Comparison of ENCODE assay signal across 19 mouse cellular contexts in the genomic region with DNA sequence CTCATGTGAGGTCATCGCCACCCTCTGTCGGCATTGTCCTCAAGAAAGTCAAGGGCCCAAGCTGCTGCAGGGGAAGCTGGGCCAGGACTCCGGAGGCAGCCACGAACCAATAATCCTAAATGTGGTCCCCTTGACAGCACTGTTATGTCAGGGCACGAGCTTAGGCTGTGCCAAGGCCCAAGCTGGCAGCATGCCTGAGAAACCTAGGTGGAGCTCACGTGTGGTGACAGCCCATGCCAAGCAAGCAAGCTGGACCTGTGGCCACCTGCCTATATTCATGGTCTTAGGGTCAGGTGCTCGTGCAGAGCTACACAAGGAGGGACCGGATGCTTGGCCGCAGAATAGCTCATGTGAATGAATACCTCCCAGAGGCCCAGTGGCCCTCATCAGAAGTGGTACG. TPM values are rescaled to one million over a fixed set of nuclear protein-coding genes. Genes with fewer than 3 reads are reported as not detected.
A peak's percentile ranks its signal among the peaks of the same experiment; 100 is the strongest.
DNase-seq lines count a peak whose midpoint lies in the region; ATAC-seq and TF ChIP-seq lines count a peak whose summit lies in the region.
"Had no signal": no experiment of that assay in that cellular context is flagged by ENCODE, and none has a peak within 500 bp of the region (broad histone marks: within the 10 kb centered on the region; RNA-seq: fewer than 3 reads in every experiment).

No protein-coding gene starts in this region.

- TF ChIP-seq POLR2A in myocyte (IDR thresholded peaks at IDR 0.05; ENCODE audit: insufficient read length, low read depth) = no peak

- no peaks in the 10 kb centered on the region for H3K36me3 ChIP-seq in hindbrain, embryonic 13.5 days
- H3K36me3 ChIP-seq in hindbrain, embryonic 12.5 days = no peaks in the 10 kb centered on the region
- H3K36me3 ChIP-seq in myocyte (ENCODE audit: control insufficient read depth, insufficient read depth) = no peaks in the 10 kb centered on the region
- H3K36me3 ChIP-seq: intestine, embryonic 15.5 days; limb, embryonic 13.5 days; liver, embryonic 15.5 days; midbrain, embryonic 10.5 days had no signal

- H3K27me3 ChIP-seq in hindbrain, embryonic 13.5 days = peaks cover 54% of the 10 kb centered on the region
- H3K27me3 ChIP-seq in hindbrain, embryonic 12.5 days = peaks cover 22% of the 10 kb centered on the region
- H3K27me3 ChIP-seq in myocyte (ENCODE audit: control insufficient read depth, insufficient read depth, insufficient read length) = no peaks in the 10 kb centered on the region
- H3K27me3 ChIP-seq: intestine, embryonic 15.5 days had no signal

- H3K9ac ChIP-seq in hindbrain, embryonic 13.5 days = no peak overlapping the region
- no peak overlapping the region for H3K9ac ChIP-seq in hindbrain, embryonic 12.5 days
- H3K9ac ChIP-seq: intestine, embryonic 15.5 days; limb, embryonic 13.5 days; liver, embryonic 15.5 days had no signal

- peaks cover 90% of the 10 kb centered on the region for H3K79me2 ChIP-seq in myocyte (ENCODE audit: control insufficient read depth, insufficient read depth)

- peak; percentile 13; the same call in 1 of the 2 replicates for ATAC-seq in cerebellum, adult (ENCODE audit: insufficient number of reproducible peaks, low FRiP score, low TSS enrichment)
- ATAC-seq in hindbrain, embryonic 13.5 days (ENCODE audit: low FRiP score) = no peak
- ATAC-seq in hindbrain, embryonic 12.5 days (ENCODE audit: low FRiP score) = no peak
- ATAC-seq: forebrain, embryonic 16.5 days; intestine, embryonic 15.5 days had no signal

- H3ac ChIP-seq in myocyte (ENCODE audit: control insufficient read depth, insufficient read length) = no peak overlapping the region

- H3K4me2 ChIP-seq in hindbrain, embryonic 13.5 days = no peak overlapping the region
- no peak overlapping the region for H3K4me2 ChIP-seq in hindbrain, embryonic 12.5 days (replicated peaks)
- H3K4me2 ChIP-seq in myocyte (ENCODE audit: low read depth) = no peak overlapping the region
- H3K4me2 ChIP-seq: intestine, embryonic 15.5 days; limb, embryonic 13.5 days; liver, embryonic 15.5 days had no signal

- DNase-seq in cerebellum, postnatal 4 days (ENCODE audit: low spot score in 2 of 2) = no peak
- DNase-seq in urinary bladder, postnatal 14 days (ENCODE audit: low spot score) = peak; percentile 64
- no peak for DNase-seq in urinary bladder, postnatal 10 days (ENCODE audit: low spot score)
- DNase-seq in left cerebral cortex, adult 18-20 months (ENCODE audit: low spot score in 2 of 2) = no peak
- DNase-seq: adrenal gland, adult 8-10 months; embryo, embryonic 11 days; heart, adult 11 months; spleen, adult 18-20 months; thymus, postnatal 14 days had no signal

- no peak overlapping the region for H3K4me3 ChIP-seq in hindbrain, embryonic 13.5 days
- no peak overlapping the region for H3K4me3 ChIP-seq in hindbrain, embryonic 12.5 days
- no peak overlapping the region for H3K4me3 ChIP-seq in myocyte
- H3K4me3 ChIP-seq: intestine, embryonic 15.5 days; limb, embryonic 13.5 days; liver, embryonic 15.5 days; midbrain, embryonic 10.5 days had no signal

- H3K27ac ChIP-seq in hindbrain, embryonic 13.5 days = peak overlapping the region; percentile 3; the same call in 1 of the 2 replicates
- no peak overlapping the region for H3K27ac ChIP-seq in hindbrain, embryonic 12.5 days
- H3K27ac ChIP-seq: intestine, embryonic 15.5 days; limb, embryonic 13.5 days; liver, embryonic 15.5 days; midbrain, embryonic 10.5 days had no signal

- 90% methylated on average over 10 of the region's 10 CpGs for WGBS in hindbrain, embryonic 13.5 days
- 91% methylated on average over 10 of the region's 10 CpGs for WGBS in hindbrain, embryonic 12.5 days

- no peaks in the 10 kb centered on the region for H3K9me3 ChIP-seq in hindbrain, embryonic 13.5 days
- no peaks in the 10 kb centered on the region for H3K9me3 ChIP-seq in hindbrain, embryonic 12.5 days (replicated peaks)
- H3K9me3 ChIP-seq: intestine, embryonic 15.5 days; limb, embryonic 13.5 days; liver, embryonic 15.5 days; midbrain, embryonic 10.5 days had no signal

- peaks cover 70% of the 10 kb centered on the region for H3K4me1 ChIP-seq in hindbrain, embryonic 13.5 days (replicated peaks)
- peaks cover 56% of the 10 kb centered on the region for H3K4me1 ChIP-seq in hindbrain, embryonic 12.5 days
- H3K4me1 ChIP-seq: liver, embryonic 15.5 days had no signal

TF ChIP-seq in myocyte, 11 proteins besides CTCF, POLR2A, EP300 and RAD21:
- no peak for TF ChIP-seq E2F4 (IDR thresholded peaks at IDR 0.05; ENCODE audit: insufficient read depth)
- TF ChIP-seq POLR2AphosphoS2 (IDR thresholded peaks at IDR 0.05; ENCODE audit: insufficient read length, low read depth) = peak; percentile 40

RNA-seq across cellular contexts. Expression of gene Unc5b, which starts 27.4 kb away (rescaled TPM):
- 2.5 and 3.3 TPM in 2 replicates for polyA plus RNA-seq in hindbrain, embryonic 13.5 days (2015; fragmentation: Nextera tagmentation; extraction: Ambion mirVana)
- polyA plus RNA-seq in hindbrain, embryonic 12.5 days (2016; fragmentation: Nextera tagmentation; extraction: Ambion mirVana) = 3.4 and 4.3 TPM in 2 replicates
- polyA plus RNA-seq in myocyte (2012; fragmentation: generic; extraction: Trizol) = 91.9 TPM
- 10 to 100 TPM in 1 of 2 experiments, 1 to 10 TPM in 1; 9.3 to 10.3 TPM for total RNA-seq in left cerebral cortex, adult 18-20 months (2021)
- total RNA-seq: neutrophil, adult 5-6 weeks had no signal

RNA-seq across cellular contexts. Expression of gene Slc29a3, which starts 51.4 kb away (rescaled TPM):
- 14.1 and 15.8 TPM in 2 replicates for polyA plus RNA-seq in hindbrain, embryonic 13.5 days (2015; fragmentation: Nextera tagmentation; extraction: Ambion mirVana)
- polyA plus RNA-seq in hindbrain, embryonic 12.5 days (2016; fragmentation: Nextera tagmentation; extraction: Ambion mirVana) = 11.5 TPM in 2 replicates
- 4.7 TPM for polyA plus RNA-seq in myocyte (2012; fragmentation: generic; extraction: Trizol)
- total RNA-seq in left cerebral cortex, adult 18-20 months (2021) = 10 to 100 TPM; 11.1 to 12.4 TPM

Comparison
In these comparisons a context has a peak if more than half of its experiments do, and no peak if none do; other contexts are left out.
1. RNA of gene Unc5b, which starts 27.4 kb away (polyA plus RNA-seq): 91.9 TPM in myocyte (single experiment); 3.4 to 4.3 TPM in hindbrain, embryonic 12.5 days and 2.5 to 3.3 TPM in hindbrain, embryonic 13.5 days; every median in the first group is over 10 times any median in the second.